Mouse (Mus musculus) stomach, postnatal 0 days (tissue): Measurements from ENCODE around the gene Esrrg. TPM values are rescaled to one million over a fixed set of nuclear protein-coding genes. Genes with fewer than 3 reads are reported as not detected.

ENCODE experiments used
- ATAC-seq: fragments of 200-750 bp; cut with Nextera tagmentation; 2 replicates; pipeline ENCODE4 v1.8.0; 2017; ENCODE audit not compliant: low FRiP score, low TSS enrichment
- DNase-seq: peaks from one replicate; pipeline ENCODE4 v3.0.0-alpha.2; 2016; ENCODE audit warnings: low spot score
- H3K27ac ChIP-seq: fragments of 300-500 bp; sonication (generic); replicated peaks from 2 replicates; pipeline ENCODE4 v1.5.1; 2014; ENCODE audit warnings: mild to moderate bottlenecking, control low read depth
- H3K27me3 ChIP-seq: fragments of 300-500 bp; sonication (generic); 2 replicates; pipeline ENCODE4 v1.6.1; 2014; ENCODE audit warnings: low read length; ENCODE audit not compliant: control insufficient read depth, insufficient read depth
- H3K36me3 ChIP-seq: fragments of 300-500 bp; sonication (generic); 2 replicates; pipeline ENCODE4 v1.6.1; 2014; ENCODE audit warnings: low read length, mixed read lengths; ENCODE audit not compliant: control insufficient read depth, insufficient read depth
- H3K4me1 ChIP-seq: fragments of 300-500 bp; sonication (generic); replicated peaks from 2 replicates; pipeline ENCODE4 v1.6.1; 2014; ENCODE audit warnings: antibody characterized with exemption; ENCODE audit not compliant: control insufficient read depth, insufficient read depth
- H3K4me2 ChIP-seq: fragments of 300-500 bp; sonication (generic); replicated peaks from 2 replicates; pipeline ENCODE4 v1.6.1; 2014; ENCODE audit warnings: low read depth, mild to moderate bottlenecking, control low read depth, moderate library complexity
- H3K4me3 ChIP-seq: fragments of 300-500 bp; sonication (generic); 2 replicates; pipeline ENCODE4 v1.5.1; 2014; ENCODE audit warnings: low read depth, low read length, control low read depth
- H3K9ac ChIP-seq: fragments of 300-500 bp; sonication (generic); 2 replicates; pipeline ENCODE4 v1.6.1; 2014; ENCODE audit warnings: mild to moderate bottlenecking, low read length, control low read depth, mixed read lengths
- H3K9me3 ChIP-seq: fragments of 300-500 bp; sonication (generic); 2 replicates; pipeline ENCODE4 v1.6.1; 2016; ENCODE audit warnings: low read length; ENCODE audit not compliant: control insufficient read depth
- CTCF ChIP-seq: IDR thresholded peaks from 2 replicates; pipeline ENCODE4 v1.5.1; 2016; ENCODE audit warnings: antibody characterized with exemption, low read depth, mild to moderate bottlenecking, moderate library complexity
- EP300 ChIP-seq: optimal IDR thresholded peaks from 2 replicates; pipeline ENCODE3; 2016; ENCODE audit warnings: antibody characterized with exemption
- WGBS: fragments of 180-500 bp; shearing (Covaris S2); extraction: QIAGEN DNeasy Blood & Tissue Kit; methylation state at CpG from one replicate; pipeline ENCODE4 v1.1.7; 2014; 5-methylcytosine and 5-hydroxymethylcytosine counted together
- polyA plus RNA-seq: library from polyadenylated mRNA; unstranded; fragments of >200 nt; fragmentation: Nextera tagmentation; extraction: Ambion mirVana; gene quantifications from 2 replicates; pipeline ENCODE4 v1.2.1, GENCODE M21; 2015

Esrrg gene
- polyA plus RNA-seq, 1 experiment from 2014 or later, result 7.4 TPM

GRCm38 (mm10) chr1:188103179-188103578, 494.6 kb downstream of the Esrrg start:
- no peaks in the 10 kb centered on the region for H3K27me3 ChIP-seq
- DNase-seq, result no peak
- no peaks in the 10 kb centered on the region for H3K36me3 ChIP-seq
- 30% methylated on average over 3 of the region's 3 CpGs for WGBS
- H3K4me3 ChIP-seq, result no peak overlapping the region
- no peaks in the 10 kb centered on the region for H3K4me1 ChIP-seq
- H3K9ac ChIP-seq, result no peak overlapping the region
- H3K27ac ChIP-seq, result no peak overlapping the region
- TF ChIP-seq EP300 (no peak), CTCF (no peak)
- H3K4me2 ChIP-seq, result no peak overlapping the region
- no peaks in the 10 kb centered on the region for H3K9me3 ChIP-seq
- ATAC-seq, result no peak; the same call in 1 of the 2 replicates

GRCm38 (mm10) chr1:188105516-188105915, 496.9 kb downstream of the Esrrg start:
- Histone ChIP-seq H3K4me3 (no peak overlapping the region), H3K27me3 (no peaks in the 10 kb centered on the region), H3K27ac (no peak overlapping the region), H3K36me3 (no peaks in the 10 kb centered on the region), H3K4me2 (no peak overlapping the region), H3K9ac (no peak overlapping the region), H3K4me1 (no peaks in the 10 kb centered on the region), H3K9me3 (no peaks in the 10 kb centered on the region)
- no peak for TF ChIP-seq CTCF
- TF ChIP-seq EP300, result no peak
- 28% methylated on average over 4 of the region's 4 CpGs for WGBS
- ATAC-seq, result no peak
- no peak for DNase-seq

- Histone ChIP-seq H3K9me3 (no peaks in the 10 kb centered on the region), H3K36me3 (no peaks in the 10 kb centered on the region), H3K27ac (no peak overlapping the region), H3K4me3 (no peak overlapping the region), H3K27me3 (no peaks in the 10 kb centered on the region), H3K4me2 (no peak overlapping the region), H3K4me1 (no peaks in the 10 kb centered on the region), H3K9ac (no peak overlapping the region)
- DNase-seq (no peak), ATAC-seq (no peak)
- 24% methylated on average over 6 of the region's 6 CpGs for WGBS
- TF ChIP-seq EP300 (no peak), CTCF (0 out of 2 replicates have a peak, but pooled peaks have one; percentile 14)
Measured at GRCm38 (mm10) chr1:188107946-188108345, 499.4 kb downstream of the Esrrg start.

GRCm38 (mm10) chr1:188111552-188111951, 503.0 kb downstream of the Esrrg start:
- 60% methylated on average over 3 of the region's 3 CpGs for WGBS
- H3K27ac ChIP-seq, result no peak overlapping the region
- H3K9ac ChIP-seq, result no peak overlapping the region
- TF ChIP-seq EP300, result no peak
- no peak for TF ChIP-seq CTCF
- H3K36me3 ChIP-seq, result no peaks in the 10 kb centered on the region
- DNase-seq (no peak), ATAC-seq (no peak)
- no peak overlapping the region for H3K4me3 ChIP-seq
- no peaks in the 10 kb centered on the region for H3K27me3 ChIP-seq
- H3K4me1 ChIP-seq, result no peaks in the 10 kb centered on the region
- H3K4me2 ChIP-seq, result no peak overlapping the region
- H3K9me3 ChIP-seq, result no peaks in the 10 kb centered on the region

GRCm38 (mm10) chr1:188113240-188113639, 504.6 kb downstream of the Esrrg start:
- Histone ChIP-seq H3K4me1 (no peaks in the 10 kb centered on the region), H3K27ac (no peak overlapping the region), H3K36me3 (no peaks in the 10 kb centered on the region), H3K4me2 (no peak overlapping the region), H3K4me3 (no peak overlapping the region), H3K27me3 (no peaks in the 10 kb centered on the region), H3K9me3 (no peaks in the 10 kb centered on the region), H3K9ac (no peak overlapping the region)
- DNase-seq (no peak), ATAC-seq (no peak)
- no peak for TF ChIP-seq EP300
- no peak for TF ChIP-seq CTCF
- 44% methylated on average over 3 of the region's 3 CpGs for WGBS

GRCm38 (mm10) chr1:188118125-188118524, 509.5 kb downstream of the Esrrg start:
- TF ChIP-seq CTCF (no peak), EP300 (no peak)
- peak; percentile 38; the same call in 1 of the 2 replicates for ATAC-seq
- no peaks in the 10 kb centered on the region for H3K4me1 ChIP-seq
- no peaks in the 10 kb centered on the region for H3K9me3 ChIP-seq
- peak; percentile 64 for DNase-seq
- H3K27me3 ChIP-seq, result no peaks in the 10 kb centered on the region
- 20% methylated on average over 3 of the region's 3 CpGs for WGBS
- H3K27ac ChIP-seq, result no peak overlapping the region
- H3K36me3 ChIP-seq, result no peaks in the 10 kb centered on the region
- no peak overlapping the region for H3K4me3 ChIP-seq
- no peak overlapping the region for H3K4me2 ChIP-seq
- no peak overlapping the region for H3K9ac ChIP-seq
